Mouse (Mus musculus): ENCODE measurements around the gene Eif2b3. TPM values are rescaled to one million over a fixed set of nuclear protein-coding genes. Genes with fewer than 3 reads are reported as not detected.

Eif2b3 gene
- polyA plus RNA-seq (2016; fragmentation: Nextera tagmentation; extraction: Ambion mirVana) = 63.3 and 74.0 TPM in 2 replicates

GRCm38 (mm10) chr4:117019206-117020134 is at the start of gene Eif2b3:
TSS of gene Eif2b3 (plus strand) at chr4:117019402.
- H3K4me3 ChIP-seq = peak within 1 kb of the TSS; percentile 80
- peak; percentile 95 for DNase-seq (ENCODE audit: low spot score)
- no peaks in the 10 kb centered on the region for H3K27me3 ChIP-seq (ENCODE audit: low read depth, poor library complexity, severe bottlenecking)
- H3K9me3 ChIP-seq (replicated peaks) = no peaks in the 10 kb centered on the region
- H3K27ac ChIP-seq = peak within 1 kb of the TSS; percentile 87
- peaks cover 28% of the 10 kb centered on the region for H3K36me3 ChIP-seq
- peaks cover 16% of the 10 kb centered on the region for H3K4me1 ChIP-seq
- 1% methylated on average over 61 of the region's 61 CpGs for WGBS

- Histone ChIP-seq H3K27ac (no peak overlapping the region), H3K27me3 (ENCODE audit: low read depth, poor library complexity, severe bottlenecking) (no peaks in the 10 kb centered on the region), H3K9me3 (replicated peaks) (no peaks in the 10 kb centered on the region), H3K4me3 (no peak overlapping the region), H3K36me3 (no peaks in the 10 kb centered on the region), H3K4me1 (no peaks in the 10 kb centered on the region)
- WGBS = 77% methylated on average over 2 of the region's 2 CpGs
- no peak for DNase-seq (ENCODE audit: low spot score)
Observed at GRCm38 (mm10) chr4:116976503-116976902, 42.7 kb upstream of the Eif2b3 start.

- Histone ChIP-seq H3K27me3 (ENCODE audit: low read depth, poor library complexity, severe bottlenecking) (no peaks in the 10 kb centered on the region), H3K4me1 (no peaks in the 10 kb centered on the region), H3K36me3 (peaks cover 15% of the 10 kb centered on the region), H3K27ac (no peak overlapping the region), H3K4me3 (no peak overlapping the region), H3K9me3 (replicated peaks) (no peaks in the 10 kb centered on the region)
- no peak for DNase-seq (ENCODE audit: low spot score)
- WGBS = 89% methylated on average over 7 of the region's 7 CpGs
Observed at GRCm38 (mm10) chr4:116985681-116986080, 33.5 kb upstream of the Eif2b3 start.

- WGBS = 68% methylated on average over 17 of the region's 17 CpGs
- peak; percentile 57 for DNase-seq (ENCODE audit: low spot score)
Observed at GRCm38 (mm10) chr4:116986400-116987121, 32.6 kb upstream of the Eif2b3 start.

GRCm38 (mm10) chr4:116987122-116987456 is 32.1 kb upstream of the Eif2b3 start:
- no peak overlapping the region for H3K4me3 ChIP-seq
- H3K4me1 ChIP-seq = no peaks in the 10 kb centered on the region
- H3K36me3 ChIP-seq = peaks cover 23% of the 10 kb centered on the region
- DNase-seq (ENCODE audit: low spot score) = no peak
- no peaks in the 10 kb centered on the region for H3K9me3 ChIP-seq (replicated peaks)
- 79% methylated on average over 5 of the region's 5 CpGs for WGBS
- no peak overlapping the region for H3K27ac ChIP-seq
- no peaks in the 10 kb centered on the region for H3K27me3 ChIP-seq (ENCODE audit: low read depth, poor library complexity, severe bottlenecking)

More at GRCm38 (mm10) chr4:116986400-116987121, 32.6 kb upstream of the Eif2b3 start:
- Histone ChIP-seq H3K9me3 (replicated peaks) (no peaks in the 10 kb centered on the region), H3K4me3 (no peak overlapping the region), H3K27ac (no peak overlapping the region), H3K4me1 (no peaks in the 10 kb centered on the region), H3K36me3 (peaks cover 22% of the 10 kb centered on the region), H3K27me3 (ENCODE audit: low read depth, poor library complexity, severe bottlenecking) (no peaks in the 10 kb centered on the region)

GRCm38 (mm10) chr4:116989731-116990130 is 29.5 kb upstream of the Eif2b3 start:
- Histone ChIP-seq H3K4me1 (peaks cover 16% of the 10 kb centered on the region), H3K27me3 (ENCODE audit: low read depth, poor library complexity, severe bottlenecking) (no peaks in the 10 kb centered on the region), H3K27ac (no peak overlapping the region), H3K9me3 (replicated peaks) (no peaks in the 10 kb centered on the region), H3K36me3 (peaks cover 31% of the 10 kb centered on the region), H3K4me3 (no peak overlapping the region)
- no peak for DNase-seq (ENCODE audit: low spot score)
- WGBS = 73% methylated on average over 6 of the region's 6 CpGs

- Histone ChIP-seq H3K9me3 (replicated peaks) (no peaks in the 10 kb centered on the region), H3K4me1 (peaks cover 31% of the 10 kb centered on the region), H3K36me3 (peaks cover 31% of the 10 kb centered on the region), H3K27me3 (ENCODE audit: low read depth, poor library complexity, severe bottlenecking) (peaks cover 3% of the 10 kb centered on the region; the same call in 1 of the 2 replicates), H3K27ac (no peak overlapping the region), H3K4me3 (no peak overlapping the region)
- peak; percentile 82 for DNase-seq (ENCODE audit: low spot score)
- WGBS = 19% methylated on average over 7 of the region's 7 CpGs
Observed at GRCm38 (mm10) chr4:116991366-116991765, 27.8 kb upstream of the Eif2b3 start.

GRCm38 (mm10) chr4:116993672-116994621 is 25.3 kb upstream of the Eif2b3 start, which contains the start of gene Urod:
TSS of gene Urod (minus strand) at chr4:116994413.
- DNase-seq (ENCODE audit: low spot score) = peak; percentile 94
- Histone ChIP-seq H3K27ac (peak within 1 kb of the TSS; percentile 79), H3K9me3 (replicated peaks) (no peaks in the 10 kb centered on the region), H3K4me1 (peaks cover 31% of the 10 kb centered on the region), H3K4me3 (peak within 1 kb of the TSS; percentile 95), H3K27me3 (ENCODE audit: low read depth, poor library complexity, severe bottlenecking) (peaks cover 9% of the 10 kb centered on the region), H3K36me3 (peaks cover 35% of the 10 kb centered on the region)
- WGBS = 2% methylated on average over 38 of the region's 38 CpGs

GRCm38 (mm10) chr4:116995131-116995797 is 23.9 kb upstream of the Eif2b3 start, which contains the start of gene Hectd3:
TSS of gene Hectd3 (plus strand) at chr4:116995317.
- Histone ChIP-seq H3K27me3 (ENCODE audit: low read depth, poor library complexity, severe bottlenecking) (peaks cover 9% of the 10 kb centered on the region), H3K4me3 (peak within 1 kb of the TSS; percentile 95), H3K4me1 (peaks cover 31% of the 10 kb centered on the region), H3K36me3 (peaks cover 33% of the 10 kb centered on the region), H3K9me3 (replicated peaks) (no peaks in the 10 kb centered on the region), H3K27ac (peak within 1 kb of the TSS; percentile 79)
- peak; percentile 78 for DNase-seq (ENCODE audit: low spot score)
- under 1% methylated on average over 58 of the region's 58 CpGs for WGBS

- Histone ChIP-seq H3K4me3 (peak overlapping the region; percentile 95), H3K4me1 (peaks cover 31% of the 10 kb centered on the region), H3K9me3 (replicated peaks) (no peaks in the 10 kb centered on the region), H3K36me3 (peaks cover 33% of the 10 kb centered on the region), H3K27ac (peak overlapping the region; percentile 79), H3K27me3 (ENCODE audit: low read depth, poor library complexity, severe bottlenecking) (peaks cover 9% of the 10 kb centered on the region)
- DNase-seq (ENCODE audit: low spot score) = peak; percentile 63
- WGBS = under 1% methylated on average over 16 of the region's 16 CpGs
Observed at GRCm38 (mm10) chr4:116995798-116996135, 23.4 kb upstream of the Eif2b3 start.

GRCm38 (mm10) chr4:116999513-117000154 is 19.6 kb upstream of the Eif2b3 start:
- no peak for DNase-seq (ENCODE audit: low spot score)
- no peak overlapping the region for H3K27ac ChIP-seq
- 94% methylated on average over 17 of the region's 17 CpGs for WGBS
- H3K4me1 ChIP-seq = peaks cover 29% of the 10 kb centered on the region
- H3K9me3 ChIP-seq (replicated peaks) = no peaks in the 10 kb centered on the region
- H3K36me3 ChIP-seq = peaks cover 26% of the 10 kb centered on the region
- H3K27me3 ChIP-seq (ENCODE audit: low read depth, poor library complexity, severe bottlenecking) = peaks cover 13% of the 10 kb centered on the region
- no peak overlapping the region for H3K4me3 ChIP-seq

All from limb, embryonic 10.5 days (tissue).